In the genomic region with DNA sequence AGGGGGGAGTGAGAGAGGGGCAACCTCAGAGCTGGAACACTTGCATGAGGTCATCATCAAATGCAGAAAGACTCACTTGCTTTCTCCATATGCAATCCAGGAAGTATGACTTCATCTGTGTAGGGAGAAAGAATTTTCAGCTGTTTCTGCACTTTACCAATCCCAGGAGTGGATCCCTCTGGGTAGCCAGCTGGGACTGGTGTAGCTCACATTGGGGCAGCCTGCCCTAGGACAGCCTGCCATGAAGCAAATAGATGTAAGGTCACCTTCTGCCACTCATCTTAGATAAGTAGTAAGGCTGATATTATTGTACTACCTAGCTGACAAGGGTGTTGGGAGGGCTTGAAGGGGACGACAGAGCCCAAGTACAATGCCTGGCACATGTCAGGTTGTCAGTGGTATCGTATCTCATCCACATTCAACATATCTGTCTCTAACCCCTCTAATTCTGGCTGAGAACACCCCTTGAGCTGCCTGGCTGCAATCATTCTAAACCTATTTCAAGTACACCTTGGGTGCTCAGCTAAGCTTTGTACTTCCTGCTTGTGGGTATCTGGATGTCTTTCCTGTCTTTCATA, we compare ENCODE assay signal across 26 mouse cellular contexts. TPM values are rescaled to one million over a fixed set of nuclear protein-coding genes. Genes with fewer than 3 reads are reported as not detected.
DNase-seq lines count a peak whose midpoint lies in the region; ATAC-seq and TF ChIP-seq lines count a peak whose summit lies in the region.
"Had no signal": no experiment of that assay in that cellular context is flagged by ENCODE, and none has a peak within 500 bp of the region (broad histone marks: within the 10 kb centered on the region; RNA-seq: fewer than 3 reads in every experiment).

No protein-coding gene starts in this region.

- H3K36me3 ChIP-seq in heart, embryonic 11.5 days (ENCODE audit: control insufficient read depth, insufficient read depth, low read length) = no peaks in the 10 kb centered on the region; the same call in 1 of the 2 replicates
- peaks cover 7% of the 10 kb centered on the region; the same call in 1 of the 2 replicates for H3K36me3 ChIP-seq in heart, embryonic 13.5 days
- H3K36me3 ChIP-seq in heart, embryonic 15.5 days = no peaks in the 10 kb centered on the region
- H3K36me3 ChIP-seq in heart, adult 2 months (ENCODE audit: control insufficient read depth, insufficient read depth, low read length) = no peaks in the 10 kb centered on the region
- H3K36me3 ChIP-seq in heart, postnatal 0 days (replicated peaks; ENCODE audit: control insufficient read depth, insufficient read depth, low read length) = no peaks in the 10 kb centered on the region
- H3K36me3 ChIP-seq in heart, embryonic 10.5 days = peaks cover 4% of the 10 kb centered on the region; the same call in 1 of the 2 replicates
- H3K36me3 ChIP-seq: embryonic facial prominence, embryonic 13.5 days; embryonic facial prominence, embryonic 15.5 days; forebrain, embryonic 12.5 days had no signal

- no peak overlapping the region for H3K4me3 ChIP-seq in heart, embryonic 11.5 days (ENCODE audit: low read depth, low read length)
- no peak overlapping the region for H3K4me3 ChIP-seq in heart, embryonic 13.5 days
- no peak overlapping the region for H3K4me3 ChIP-seq in heart, embryonic 15.5 days
- no peak overlapping the region for H3K4me3 ChIP-seq in heart, adult 2 months
- H3K4me3 ChIP-seq in heart, postnatal 0 days (ENCODE audit: low read depth, low read length) = no peak overlapping the region
- H3K4me3 ChIP-seq in heart, embryonic 10.5 days = no peak overlapping the region
- H3K4me3 ChIP-seq: embryonic facial prominence, embryonic 13.5 days; embryonic facial prominence, embryonic 15.5 days; erythroblast, embryonic 14.5 days; forebrain, embryonic 10.5 days; forebrain, embryonic 12.5 days had no signal

- DNase-seq in heart, adult 18-20 months = no peak
- no peak for DNase-seq in heart, adult 11 months
- no peak for DNase-seq in heart, adult 2 months
- no peak for DNase-seq in heart, postnatal 0 days (ENCODE audit: low spot score)
- no peak for DNase-seq in heart, embryonic 10.5 days (ENCODE audit: low spot score)
- DNase-seq: adrenal gland, adult 2 months; adrenal gland, postnatal 10 days; adrenal gland, postnatal 25 days; cerebellum, adult 11 months; cerebellum, adult 18-20 months; cerebellum, adult 8-10 months; cerebellum, adult 9-11 months; cerebellum, postnatal 14 days; cerebellum, postnatal 36 days; embryo, embryonic 11 days had no signal

- no peak overlapping the region for H3K9ac ChIP-seq in heart, embryonic 11.5 days (ENCODE audit: low read depth, low read length)
- no peak overlapping the region for H3K9ac ChIP-seq in heart, embryonic 13.5 days
- no peak overlapping the region for H3K9ac ChIP-seq in heart, embryonic 15.5 days
- no peak overlapping the region for H3K9ac ChIP-seq in heart, adult 2 months (ENCODE audit: low read depth, low read length)
- no peak overlapping the region for H3K9ac ChIP-seq in heart, postnatal 0 days (replicated peaks; ENCODE audit: low read depth, low read length)
- H3K9ac ChIP-seq: embryonic facial prominence, embryonic 13.5 days; embryonic facial prominence, embryonic 15.5 days; forebrain, embryonic 12.5 days had no signal

- WGBS in heart, embryonic 11.5 days (ENCODE audit: insufficient replicate concordance) = 50% methylated on average over 2 of the region's 2 CpGs
- 40% methylated on average over 2 of the region's 2 CpGs for WGBS in heart, embryonic 13.5 days
- 25% methylated on average over 2 of the region's 2 CpGs for WGBS in heart, embryonic 15.5 days
- WGBS in heart, adult 2 months = 58% methylated on average over 2 of the region's 2 CpGs
- 22% methylated on average over 2 of the region's 2 CpGs for WGBS in heart, postnatal 0 days
- WGBS in heart, embryonic 10.5 days = 46% methylated on average over 2 of the region's 2 CpGs

- H3K9me3 ChIP-seq in heart, embryonic 11.5 days (replicated peaks; ENCODE audit: control insufficient read depth, low read length) = peaks cover 5% of the 10 kb centered on the region; the same call in 1 of the 2 replicates
- H3K9me3 ChIP-seq in heart, embryonic 13.5 days = 0 out of 2 replicates have a peak, but pooled peaks cover 8% of the 10 kb centered on the region
- H3K9me3 ChIP-seq in heart, embryonic 15.5 days (replicated peaks) = no peaks in the 10 kb centered on the region
- no peaks in the 10 kb centered on the region for H3K9me3 ChIP-seq in heart, postnatal 0 days (replicated peaks; ENCODE audit: control insufficient read depth, low read length)
- H3K9me3 ChIP-seq in heart, embryonic 10.5 days = no peaks in the 10 kb centered on the region
- H3K9me3 ChIP-seq: embryonic facial prominence, embryonic 13.5 days; embryonic facial prominence, embryonic 15.5 days; forebrain, embryonic 10.5 days; forebrain, embryonic 12.5 days had no signal

- H3K79me2 ChIP-seq in heart, adult 2 months (replicated peaks; ENCODE audit: control insufficient read depth, insufficient read depth, low read length) = no peaks in the 10 kb centered on the region

- peak; percentile 65 for ATAC-seq in heart, embryonic 11.5 days (replicated peaks; ENCODE audit: insufficient number of reproducible peaks, low FRiP score, low TSS enrichment)
- ATAC-seq in heart, embryonic 13.5 days (ENCODE audit: extremely low read depth, insufficient number of reproducible peaks, low FRiP score, low TSS enrichment) = no peak
- 0 out of 2 replicates have a peak, but pooled peaks have one; percentile 50 for ATAC-seq in heart, embryonic 15.5 days (replicated peaks; ENCODE audit: insufficient number of reproducible peaks, insufficient read depth, low FRiP score, low read depth)
- ATAC-seq in heart, postnatal 0 days (ENCODE audit: insufficient read depth, low read depth) = peak; percentile 57
- ATAC-seq: forebrain, embryonic 14.5 days; forebrain, embryonic 16.5 days had no signal

- no peak for TF ChIP-seq POLR2A in heart, adult 2 months (IDR thresholded peaks at IDR 0.05; ENCODE audit: insufficient read depth, low read depth, low read length)

- H3K4me1 ChIP-seq in heart, embryonic 11.5 days (ENCODE audit: control insufficient read depth, insufficient read depth, low read length) = 0 out of 2 replicates have a peak, but pooled peaks cover 3% of the 10 kb centered on the region
- H3K4me1 ChIP-seq in heart, embryonic 13.5 days = peaks cover 17% of the 10 kb centered on the region
- H3K4me1 ChIP-seq in heart, embryonic 15.5 days (replicated peaks) = peaks cover 6% of the 10 kb centered on the region; the same call in 1 of the 2 replicates
- no peaks in the 10 kb centered on the region for H3K4me1 ChIP-seq in heart, adult 2 months (ENCODE audit: control insufficient read depth, insufficient read depth, low read length)
- no peaks in the 10 kb centered on the region; the same call in 1 of the 2 replicates for H3K4me1 ChIP-seq in heart, postnatal 0 days (ENCODE audit: control insufficient read depth, insufficient read depth)
- peaks cover 13% of the 10 kb centered on the region; the same call in 1 of the 2 replicates for H3K4me1 ChIP-seq in heart, embryonic 10.5 days
- H3K4me1 ChIP-seq: embryonic facial prominence, embryonic 13.5 days; embryonic facial prominence, embryonic 15.5 days; forebrain, embryonic 10.5 days; forebrain, embryonic 12.5 days had no signal

- TF ChIP-seq EP300 in heart, adult 2 months (IDR thresholded peaks at IDR 0.05; ENCODE audit: insufficient read depth, low read depth, low read length) = no peak
- no peak for TF ChIP-seq EP300 in heart, postnatal 0 days (IDR thresholded peaks at IDR 0.05; ENCODE audit: low read depth)

- H3K4me2 ChIP-seq in heart, embryonic 11.5 days = no peak overlapping the region
- no peak overlapping the region for H3K4me2 ChIP-seq in heart, embryonic 13.5 days
- no peak overlapping the region for H3K4me2 ChIP-seq in heart, embryonic 15.5 days
- no peak overlapping the region for H3K4me2 ChIP-seq in heart, postnatal 0 days (ENCODE audit: low read depth, low read length)
- H3K4me2 ChIP-seq: embryonic facial prominence, embryonic 13.5 days; embryonic facial prominence, embryonic 15.5 days; forebrain, embryonic 12.5 days had no signal

- intact Hi-C loops in heart, adult 2 months (cut with DNase I) = no loop called here

- no peak for TF ChIP-seq CTCF in heart, adult 2 months (IDR thresholded peaks at IDR 0.05)
- no peak for TF ChIP-seq CTCF in heart, postnatal 0 days (IDR thresholded peaks at IDR 0.05; ENCODE audit: low read depth)

- 0 out of 2 replicates have a peak overlapping the region, but pooled peaks have one; percentile 41 for H3K27ac ChIP-seq in heart, embryonic 11.5 days (ENCODE audit: low read depth, low read length)
- peak overlapping the region; percentile 62 for H3K27ac ChIP-seq in heart, embryonic 13.5 days (replicated peaks)
- H3K27ac ChIP-seq in heart, embryonic 15.5 days = peak overlapping the region; percentile 39
- H3K27ac ChIP-seq in heart, adult 2 months = no peak overlapping the region
- no peak overlapping the region for H3K27ac ChIP-seq in heart, postnatal 0 days (ENCODE audit: low read depth)
- no peak overlapping the region for H3K27ac ChIP-seq in heart, embryonic 10.5 days
- H3K27ac ChIP-seq: embryonic facial prominence, embryonic 13.5 days; embryonic facial prominence, embryonic 15.5 days; forebrain, embryonic 10.5 days; forebrain, embryonic 12.5 days had no signal

- no peaks in the 10 kb centered on the region for H3K27me3 ChIP-seq in heart, embryonic 11.5 days (ENCODE audit: control insufficient read depth, insufficient read depth, low read length)
- H3K27me3 ChIP-seq in heart, embryonic 13.5 days (replicated peaks) = no peaks in the 10 kb centered on the region
- no peaks in the 10 kb centered on the region for H3K27me3 ChIP-seq in heart, embryonic 15.5 days
- no peaks in the 10 kb centered on the region for H3K27me3 ChIP-seq in heart, adult 2 months (ENCODE audit: control insufficient read depth, insufficient read depth, low read length)
- no peaks in the 10 kb centered on the region for H3K27me3 ChIP-seq in heart, postnatal 0 days (ENCODE audit: control insufficient read depth, insufficient read depth, low read length)
- no peaks in the 10 kb centered on the region for H3K27me3 ChIP-seq in heart, embryonic 10.5 days (ENCODE audit: insufficient read depth, poor library complexity, severe bottlenecking)
- H3K27me3 ChIP-seq: embryonic facial prominence, embryonic 13.5 days; embryonic facial prominence, embryonic 15.5 days; forebrain, embryonic 12.5 days had no signal

RNA-seq across cellular contexts. Expression of gene Grb10, which starts 51.4 kb away (rescaled TPM):
- polyA plus RNA-seq in heart, embryonic 11.5 days (2014; fragmentation: Nextera tagmentation; extraction: Ambion mirVana) = 263 and 402 TPM in 2 replicates
- total RNA-seq in heart, adult 18-20 months (2021) = 10 to 100 TPM; 55.7 to 65.7 TPM
- 494 and 545 TPM in 2 replicates for polyA plus RNA-seq in heart, embryonic 13.5 days (2015; fragmentation: Nextera tagmentation; extraction: Ambion mirVana)
- polyA plus RNA-seq in heart, embryonic 15.5 days (2015; fragmentation: Nextera tagmentation; extraction: Ambion mirVana) = 503 and 529 TPM in 2 replicates
- 10 to 100 TPM; 65.1 to 66.2 TPM for total RNA-seq in heart, adult 2 months (2021)
- 36.9 and 63.5 TPM in 2 replicates for polyA plus RNA-seq in heart, adult 2 months (2012; rRNA removed)
- 687 and 726 TPM in 2 replicates for total RNA-seq in heart, postnatal 0 days (2014; rRNA removed; ENCODE audit: low replicate concordance)
- 190 and 200 TPM in 2 replicates for polyA plus RNA-seq in heart, postnatal 0 days (2015; fragmentation: Nextera tagmentation; extraction: Ambion mirVana)
- 654 and 797 TPM in 2 replicates for polyA plus RNA-seq in heart, embryonic 10.5 days (2016; fragmentation: Nextera tagmentation; extraction: Ambion mirVana)
- total RNA-seq: MEL had no signal

Comparison
In these comparisons a context has a peak if more than half of its experiments do, and no peak if none do; other contexts are left out.
1. H3K27ac ChIP-seq: peak in heart, embryonic 11.5 days (single experiment), heart, embryonic 13.5 days (single experiment) and heart, embryonic 15.5 days (single experiment); none in heart, adult 2 months (single experiment), heart, postnatal 0 days (single experiment) and heart, embryonic 10.5 days (single experiment).